Mouse (Mus musculus): Measurements from ENCODE around the gene Itgb3bp. TPM values are rescaled to one million over a fixed set of nuclear protein-coding genes. Genes with fewer than 3 reads are reported as not detected.

Itgb3bp gene
- total RNA-seq, 2 experiments from 2014 or later: 1.9 to 2.1 TPM

- ATAC-seq (replicated peaks; ENCODE audit: low FRiP score, poor library complexity, severe bottlenecking): no peak
Measured at GRCm38 (mm10) chr4:99766753-99767152, 162.9 kb downstream of the Itgb3bp start.

- no peak for ATAC-seq (replicated peaks; ENCODE audit: low FRiP score, poor library complexity, severe bottlenecking)
Measured at GRCm38 (mm10) chr4:99766303-99766702, 163.3 kb downstream of the Itgb3bp start.

- ATAC-seq (replicated peaks; ENCODE audit: low FRiP score, poor library complexity, severe bottlenecking): no peak
Measured at GRCm38 (mm10) chr4:99752426-99752825, 177.2 kb downstream of the Itgb3bp start.

- no peak for ATAC-seq (replicated peaks; ENCODE audit: low FRiP score, poor library complexity, severe bottlenecking)
Measured at GRCm38 (mm10) chr4:99739836-99740235, 189.8 kb downstream of the Itgb3bp start.

- no peak for ATAC-seq (replicated peaks; ENCODE audit: low FRiP score, poor library complexity, severe bottlenecking)
Measured at GRCm38 (mm10) chr4:99725914-99726451, 203.6 kb downstream of the Itgb3bp start.

- ATAC-seq (replicated peaks; ENCODE audit: low FRiP score, poor library complexity, severe bottlenecking): no peak
Measured at GRCm38 (mm10) chr4:99724331-99724730, 205.3 kb downstream of the Itgb3bp start.

- no peak for ATAC-seq (replicated peaks; ENCODE audit: low FRiP score, poor library complexity, severe bottlenecking)
Measured at GRCm38 (mm10) chr4:99717905-99718304, 211.7 kb downstream of the Itgb3bp start.

GRCm38 (mm10) chr4:99715783-99716416, 213.7 kb downstream of the Itgb3bp start:
- peak; percentile 62 for ATAC-seq (replicated peaks; ENCODE audit: low FRiP score, poor library complexity, severe bottlenecking)

Other genes with a start within 250 kb of the Itgb3bp start
- gene Alg6, start 214.1 kb downstream of the Itgb3bp start, total RNA-seq (2015; ENCODE audit: low replicate concordance): 7.1 and 25.0 TPM in 2 replicates
- 3.9 and 6.6 TPM in 2 replicates for gene Alg6, start 214.1 kb downstream of the Itgb3bp start, total RNA-seq (2017; ENCODE audit: low replicate concordance)
- 1.3 and 15.9 TPM in 2 replicates for gene Efcab7, start 100.6 kb downstream of the Itgb3bp start, total RNA-seq (2015; ENCODE audit: low replicate concordance)
- gene Efcab7, start 100.6 kb downstream of the Itgb3bp start, total RNA-seq (2017; ENCODE audit: low replicate concordance): 2.1 TPM in 1 of 2 replicates, not detected in the other
- gene Pgm1, start 399 bp downstream of the Itgb3bp start, total RNA-seq (2015; ENCODE audit: low replicate concordance): 3.3 and 4.0 TPM in 2 replicates
- 2.1 and 6.6 TPM in 2 replicates for gene Pgm1, start 399 bp downstream of the Itgb3bp start, total RNA-seq (2017; ENCODE audit: low replicate concordance)
- not detected in 2 replicates for gene Ror1, start 166.0 kb upstream of the Itgb3bp start, total RNA-seq (2015; ENCODE audit: low replicate concordance)
- gene Ror1, start 166.0 kb upstream of the Itgb3bp start, total RNA-seq (2017; ENCODE audit: low replicate concordance): not detected in 2 replicates